Mouse (Mus musculus): ENCODE results near the gene Adra2a. TPM values are rescaled to one million over a fixed set of nuclear protein-coding genes. Genes with fewer than 3 reads are reported as not detected.

The Adra2a gene
- polyA plus RNA-seq, 1 experiment from 2014 or later: 2.1 TPM

DNA sequence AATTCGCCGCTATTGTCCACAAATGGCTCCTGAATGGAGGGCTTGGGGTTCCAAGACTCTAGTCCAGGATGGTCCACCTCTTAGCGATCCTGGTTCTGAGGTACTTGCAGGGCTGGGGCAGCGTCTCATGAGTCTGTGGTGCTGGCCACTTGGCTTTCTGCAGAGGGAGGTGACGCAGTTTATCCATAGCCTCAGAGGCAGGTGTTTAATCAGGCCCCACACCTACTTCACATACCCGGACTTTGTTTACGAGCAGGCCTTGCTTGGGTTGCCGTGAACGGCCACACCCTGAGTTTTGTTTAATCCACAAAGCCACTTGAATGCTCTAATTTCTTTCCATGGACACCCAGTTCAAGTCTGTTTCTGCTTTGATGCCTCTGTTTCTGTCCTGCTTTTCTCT is 37.4 kb downstream of the Adra2a start:
- 91% methylated on average over 9 of the region's 9 CpGs for WGBS
- no peaks in the 10 kb centered on the region for H3K27me3 ChIP-seq
- H3K36me3 ChIP-seq: no peaks in the 10 kb centered on the region
- no peak overlapping the region for H3K4me2 ChIP-seq (replicated peaks)
- no peak for ATAC-seq (ENCODE audit: insufficient number of reproducible peaks, low FRiP score, low TSS enrichment, low read depth)
- H3K27ac ChIP-seq (replicated peaks): no peak overlapping the region
- H3K9me3 ChIP-seq (replicated peaks): no peaks in the 10 kb centered on the region
- H3K4me1 ChIP-seq: no peaks in the 10 kb centered on the region
- H3K4me3 ChIP-seq (replicated peaks): no peak overlapping the region
- no peak overlapping the region for H3K9ac ChIP-seq

DNA sequence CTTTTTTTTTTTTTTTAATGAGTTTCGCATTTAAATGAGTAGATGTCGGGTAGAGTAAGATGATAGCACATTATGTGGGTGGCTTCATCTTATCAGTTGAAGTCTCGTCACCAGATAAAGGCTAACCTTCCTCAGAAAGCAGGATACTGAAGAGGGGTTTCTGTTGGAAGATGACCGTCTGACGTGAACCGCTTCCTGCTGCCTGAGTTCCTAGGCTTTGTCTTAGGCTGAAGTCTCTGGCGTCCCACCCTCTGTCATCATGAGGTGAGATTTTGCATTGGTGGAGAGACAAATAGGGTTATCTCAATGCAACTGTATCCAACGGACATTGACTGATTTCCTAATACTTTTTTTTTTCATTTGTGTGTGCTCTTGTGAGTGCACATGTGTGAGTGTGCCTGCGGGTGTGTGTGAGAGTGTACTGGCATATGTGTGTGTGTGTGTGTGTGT is 37.8 kb downstream of the Adra2a start:
- H3K36me3 ChIP-seq: no peaks in the 10 kb centered on the region

DNA sequence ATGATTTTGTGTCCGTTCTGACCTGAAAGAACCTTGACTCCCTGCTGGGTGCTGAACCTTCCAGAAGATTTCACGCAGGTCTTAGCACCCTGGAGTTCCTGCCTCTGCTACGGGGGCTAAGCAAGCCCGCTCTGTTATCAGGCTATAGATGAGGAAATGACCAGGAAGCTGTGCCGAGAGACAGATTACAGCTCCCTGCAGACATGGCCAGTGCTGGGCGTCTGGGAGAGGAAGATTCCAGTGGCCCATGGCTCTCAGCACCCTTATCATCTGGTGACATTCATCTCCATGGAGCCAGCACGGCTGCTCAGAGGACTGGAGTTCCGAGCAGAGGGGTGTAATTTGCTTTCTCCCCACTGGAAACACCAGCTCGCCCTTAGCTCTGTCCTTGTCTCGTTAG is 43.4 kb downstream of the Adra2a start:
- no peak overlapping the region for H3K9ac ChIP-seq
- WGBS: 69% methylated on average over 10 of the region's 10 CpGs
- no peak for ATAC-seq (ENCODE audit: insufficient number of reproducible peaks, low FRiP score, low TSS enrichment, low read depth)
- no peaks in the 10 kb centered on the region for H3K9me3 ChIP-seq (replicated peaks)
- H3K27me3 ChIP-seq: no peaks in the 10 kb centered on the region
- no peaks in the 10 kb centered on the region for H3K36me3 ChIP-seq
- no peak overlapping the region for H3K4me2 ChIP-seq (replicated peaks)
- H3K27ac ChIP-seq (replicated peaks): no peak overlapping the region
- H3K4me3 ChIP-seq (replicated peaks): no peak overlapping the region
- no peaks in the 10 kb centered on the region for H3K4me1 ChIP-seq

More for the DNA sequence above, 37.8 kb downstream of the Adra2a start:
- H3K9ac ChIP-seq: no peak overlapping the region
- no peaks in the 10 kb centered on the region for H3K27me3 ChIP-seq
- H3K27ac ChIP-seq (replicated peaks): no peak overlapping the region
- no peak for ATAC-seq (ENCODE audit: insufficient number of reproducible peaks, low FRiP score, low TSS enrichment, low read depth)
- 90% methylated on average over 9 of the region's 9 CpGs for WGBS
- no peak overlapping the region for H3K4me2 ChIP-seq (replicated peaks)
- H3K4me3 ChIP-seq (replicated peaks): no peak overlapping the region
- no peaks in the 10 kb centered on the region for H3K4me1 ChIP-seq
- H3K9me3 ChIP-seq (replicated peaks): no peaks in the 10 kb centered on the region

DNA sequence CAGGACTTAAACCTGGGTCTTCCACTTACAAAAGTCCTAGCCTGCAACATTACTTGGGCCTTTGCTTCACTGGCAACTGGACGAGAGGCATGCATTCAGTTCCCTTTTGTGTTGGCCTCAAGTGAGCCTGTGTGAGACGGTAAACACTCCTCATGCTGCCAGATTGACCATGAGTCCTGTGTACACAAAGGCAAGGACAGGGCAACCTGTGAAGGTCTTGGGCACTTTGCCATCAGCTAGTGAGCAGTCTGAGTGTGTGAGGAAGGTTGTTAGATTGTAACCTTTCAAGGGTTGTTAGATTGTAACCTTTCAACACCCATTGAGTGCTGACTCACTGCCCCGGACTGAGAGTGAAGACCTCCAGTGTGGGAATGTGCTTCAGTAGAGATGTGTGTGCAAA is 49.6 kb downstream of the Adra2a start:
- peaks cover 16% of the 10 kb centered on the region for H3K4me1 ChIP-seq
- WGBS: 80% methylated on average over 3 of the region's 3 CpGs
- no peaks in the 10 kb centered on the region for H3K9me3 ChIP-seq (replicated peaks)
- no peak for ATAC-seq (ENCODE audit: insufficient number of reproducible peaks, low FRiP score, low TSS enrichment, low read depth)
- H3K4me3 ChIP-seq (replicated peaks): no peak overlapping the region
- H3K9ac ChIP-seq: no peak overlapping the region
- no peak overlapping the region for H3K4me2 ChIP-seq (replicated peaks)
- H3K27ac ChIP-seq (replicated peaks): no peak overlapping the region
- no peaks in the 10 kb centered on the region for H3K36me3 ChIP-seq
- H3K27me3 ChIP-seq: no peaks in the 10 kb centered on the region

DNA sequence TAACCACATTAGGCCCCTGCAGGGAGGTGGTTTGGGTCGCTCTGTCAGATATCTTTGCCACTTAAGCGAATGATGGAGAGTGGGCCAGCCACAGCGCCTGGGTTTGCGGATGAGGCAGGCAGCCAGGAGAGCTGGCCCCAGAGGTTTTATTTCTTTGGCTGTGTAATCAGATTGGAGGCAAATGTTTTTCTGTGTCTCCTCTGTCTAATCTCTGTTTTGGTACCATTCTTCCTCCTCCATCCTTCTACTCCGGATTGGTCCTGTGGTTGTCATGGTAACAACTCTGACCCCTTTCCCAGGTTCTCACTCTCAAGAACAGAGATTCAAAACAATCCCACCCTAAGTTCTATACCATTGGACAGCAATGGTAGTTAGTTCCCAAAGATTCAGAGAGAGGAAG is 51.8 kb downstream of the Adra2a start:
- Histone ChIP-seq H3K9ac (no peak overlapping the region), H3K4me2 (replicated peaks) (no peak overlapping the region), H3K9me3 (replicated peaks) (no peaks in the 10 kb centered on the region), H3K4me1 (peaks cover 16% of the 10 kb centered on the region), H3K36me3 (no peaks in the 10 kb centered on the region), H3K27me3 (no peaks in the 10 kb centered on the region), H3K27ac (replicated peaks) (no peak overlapping the region), H3K4me3 (replicated peaks) (no peak overlapping the region)
- 55% methylated on average over 5 of the region's 5 CpGs for WGBS
- peak; percentile 43; the same call in 1 of the 2 replicates for ATAC-seq (ENCODE audit: insufficient number of reproducible peaks, low FRiP score, low TSS enrichment, low read depth)

DNA sequence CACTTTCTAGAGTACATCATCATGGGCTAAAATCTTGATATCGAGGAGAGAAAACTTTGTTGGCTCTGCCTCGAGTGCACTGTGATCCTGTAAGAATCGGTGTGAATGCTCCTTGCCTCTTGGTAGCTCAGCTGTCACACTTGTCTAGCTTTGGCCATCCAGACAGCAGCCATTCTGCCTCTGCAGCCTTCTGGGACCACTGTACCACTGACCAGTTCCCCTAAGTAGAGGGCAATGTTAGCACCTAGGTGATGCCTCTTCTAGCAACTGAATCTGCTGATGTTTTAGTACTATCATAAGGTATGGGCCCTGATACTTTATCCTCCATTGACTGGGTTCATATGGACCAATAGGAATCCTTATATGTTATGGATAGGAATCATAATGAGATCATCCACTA is 54.4 kb downstream of the Adra2a start:
- H3K9ac ChIP-seq: no peak overlapping the region
- H3K4me2 ChIP-seq (replicated peaks): no peak overlapping the region
- ATAC-seq (ENCODE audit: insufficient number of reproducible peaks, low FRiP score, low TSS enrichment, low read depth): no peak
- peaks cover 16% of the 10 kb centered on the region for H3K4me1 ChIP-seq
- H3K27me3 ChIP-seq: no peaks in the 10 kb centered on the region
- no peaks in the 10 kb centered on the region for H3K9me3 ChIP-seq (replicated peaks)
- no peak overlapping the region for H3K4me3 ChIP-seq (replicated peaks)
- WGBS: 91% methylated on average over 3 of the region's 3 CpGs
- H3K27ac ChIP-seq (replicated peaks): no peak overlapping the region
- no peaks in the 10 kb centered on the region for H3K36me3 ChIP-seq

Other genes with a start within 250 kb of the Adra2a start
- gene Pdcd4, start 151.9 kb upstream of the Adra2a start, polyA plus RNA-seq (2015; fragmentation: Nextera tagmentation; extraction: Ambion mirVana): 111 and 122 TPM in 2 replicates
- gene Shoc2, start 99.8 kb upstream of the Adra2a start, polyA plus RNA-seq (2015; fragmentation: Nextera tagmentation; extraction: Ambion mirVana): 47.1 and 48.0 TPM in 2 replicates
- 67.3 and 67.9 TPM in 2 replicates for gene Bbip1, start 99.5 kb upstream of the Adra2a start, polyA plus RNA-seq (2015; fragmentation: Nextera tagmentation; extraction: Ambion mirVana)

Measured in embryonic facial prominence, embryonic 15.5 days (tissue).